Mouse (Mus musculus): Measurements from ENCODE around the gene Sfxn2. TPM values are rescaled to one million over a fixed set of nuclear protein-coding genes. Genes with fewer than 3 reads are reported as not detected.
A peak's percentile ranks its signal among the peaks of the same experiment; 100 is the strongest.

Gene Sfxn2
- polyA plus RNA-seq, 1 experiment from 2014 or later: 12.4 TPM

- Histone ChIP-seq H3K27ac (no peak overlapping the region), H3K9ac (no peak overlapping the region), H3K36me3 (ENCODE audit: poor library complexity, severe bottlenecking) (peaks cover 50% of the 10 kb centered on the region), H3K27me3 (no peaks in the 10 kb centered on the region), H3K4me2 (no peak overlapping the region), H3K9me3 (replicated peaks) (no peaks in the 10 kb centered on the region), H3K4me1 (no peaks in the 10 kb centered on the region), H3K4me3 (no peak overlapping the region)
- 60% methylated on average over 13 of the region's 13 CpGs for whole genome bisulfite sequencing
- ATAC-seq: peak; percentile 73
Observed at GRCm38 (mm10) chr19:46587823-46588508, 14.8 kb downstream of the Sfxn2 start.

GRCm38 (mm10) chr19:46591575-46591974 lies 18.4 kb downstream of the Sfxn2 start:
- Histone ChIP-seq H3K9me3 (replicated peaks) (no peaks in the 10 kb centered on the region), H3K9ac (no peak overlapping the region), H3K4me1 (no peaks in the 10 kb centered on the region), H3K4me2 (no peak overlapping the region), H3K4me3 (no peak overlapping the region), H3K36me3 (ENCODE audit: poor library complexity, severe bottlenecking) (peaks cover 56% of the 10 kb centered on the region), H3K27me3 (no peaks in the 10 kb centered on the region), H3K27ac (no peak overlapping the region)
- 83% methylated on average over 6 of the region's 6 CpGs for WGBS
- no peak for ATAC-seq

GRCm38 (mm10) chr19:46592751-46593439 lies 19.7 kb downstream of the Sfxn2 start:
- H3K36me3 ChIP-seq (ENCODE audit: poor library complexity, severe bottlenecking): peaks cover 53% of the 10 kb centered on the region
- 92% methylated on average over 9 of the region's 9 CpGs for WGBS
- no peak for ATAC-seq

GRCm38 (mm10) chr19:46598187-46598586 lies 25.0 kb downstream of the Sfxn2 start:
- H3K4me2 ChIP-seq: peak overlapping the region; percentile 51
- ATAC-seq: no peak
- 81% methylated on average over 4 of the region's 4 CpGs for WGBS
- H3K4me1 ChIP-seq: peaks cover 31% of the 10 kb centered on the region
- H3K9ac ChIP-seq: no peak overlapping the region
- no peaks in the 10 kb centered on the region for H3K27me3 ChIP-seq
- peak overlapping the region; percentile 31; the same call in 1 of the 2 replicates for H3K27ac ChIP-seq
- H3K9me3 ChIP-seq (replicated peaks): no peaks in the 10 kb centered on the region
- H3K4me3 ChIP-seq: peak overlapping the region; percentile 84
- peaks cover 23% of the 10 kb centered on the region for H3K36me3 ChIP-seq (ENCODE audit: poor library complexity, severe bottlenecking)

More at GRCm38 (mm10) chr19:46592751-46593439, 19.7 kb downstream of the Sfxn2 start:
- peaks cover under 1% of the 10 kb centered on the region; the same call in 1 of the 2 replicates for H3K4me1 ChIP-seq
- H3K4me3 ChIP-seq: no peak overlapping the region
- no peak overlapping the region for H3K9ac ChIP-seq
- no peak overlapping the region for H3K4me2 ChIP-seq
- H3K9me3 ChIP-seq (replicated peaks): no peaks in the 10 kb centered on the region
- no peaks in the 10 kb centered on the region for H3K27me3 ChIP-seq
- no peak overlapping the region for H3K27ac ChIP-seq

- Histone ChIP-seq H3K9ac (peak within 1 kb of the TSS; percentile 77), H3K4me1 (peaks cover 31% of the 10 kb centered on the region), H3K9me3 (replicated peaks) (no peaks in the 10 kb centered on the region), H3K4me3 (peak within 1 kb of the TSS; percentile 84), H3K27ac (peak within 1 kb of the TSS; percentile 36), H3K27me3 (no peaks in the 10 kb centered on the region), H3K4me2 (peak within 1 kb of the TSS; percentile 95), H3K36me3 (ENCODE audit: poor library complexity, severe bottlenecking) (peaks cover 26% of the 10 kb centered on the region)
- under 1% methylated on average over 21 of the region's 22 CpGs for WGBS
- peak; percentile 99 for ATAC-seq
Observed at GRCm38 (mm10) chr19:46598720-46599252, 25.6 kb downstream of the Sfxn2 start, which contains the start of gene Wbp1l. Gene Wbp1l (plus strand): TSS chr19:46599084.

GRCm38 (mm10) chr19:46599375-46600256 lies 26.5 kb downstream of the Sfxn2 start:
- WGBS: 19% methylated on average over 22 of the region's 22 CpGs
- peak; percentile 25 for ATAC-seq
- Histone ChIP-seq H3K9ac (peak overlapping the region; percentile 77), H3K27ac (peak overlapping the region; percentile 36; the same call in 1 of the 2 replicates), H3K4me2 (peak overlapping the region; percentile 95), H3K27me3 (no peaks in the 10 kb centered on the region), H3K9me3 (replicated peaks) (no peaks in the 10 kb centered on the region), H3K4me1 (peaks cover 31% of the 10 kb centered on the region), H3K4me3 (peak overlapping the region; percentile 84), H3K36me3 (ENCODE audit: poor library complexity, severe bottlenecking) (peaks cover 19% of the 10 kb centered on the region)

GRCm38 (mm10) chr19:46600371-46600770 lies 27.2 kb downstream of the Sfxn2 start:
- no peaks in the 10 kb centered on the region for H3K27me3 ChIP-seq
- WGBS: 84% methylated on average over 4 of the region's 4 CpGs
- H3K27ac ChIP-seq: no peak overlapping the region
- H3K4me2 ChIP-seq: peak overlapping the region; percentile 95
- peaks cover 31% of the 10 kb centered on the region for H3K4me1 ChIP-seq
- H3K9me3 ChIP-seq (replicated peaks): no peaks in the 10 kb centered on the region
- no peak for ATAC-seq
- H3K4me3 ChIP-seq: peak overlapping the region; percentile 84
- H3K9ac ChIP-seq: no peak overlapping the region
- peaks cover 15% of the 10 kb centered on the region for H3K36me3 ChIP-seq (ENCODE audit: poor library complexity, severe bottlenecking)

- Histone ChIP-seq H3K27ac (no peak overlapping the region), H3K27me3 (no peaks in the 10 kb centered on the region), H3K36me3 (ENCODE audit: poor library complexity, severe bottlenecking) (peaks cover 23% of the 10 kb centered on the region), H3K4me3 (no peak overlapping the region), H3K9me3 (replicated peaks) (no peaks in the 10 kb centered on the region), H3K9ac (no peak overlapping the region), H3K4me1 (peaks cover 31% of the 10 kb centered on the region), H3K4me2 (no peak overlapping the region)
- no peak for ATAC-seq
- WGBS: 90% methylated on average over 14 of the region's 14 CpGs
Observed at GRCm38 (mm10) chr19:46601491-46601890, 28.3 kb downstream of the Sfxn2 start.

GRCm38 (mm10) chr19:46602406-46602805 lies 29.2 kb downstream of the Sfxn2 start:
- no peak overlapping the region for H3K4me2 ChIP-seq
- 89% methylated on average over 4 of the region's 4 CpGs for WGBS
- ATAC-seq: no peak

GRCm38 (mm10) chr19:46606718-46607117 lies 33.6 kb downstream of the Sfxn2 start:
- no peak for ATAC-seq
- H3K4me3 ChIP-seq: no peak overlapping the region
- no peak overlapping the region for H3K27ac ChIP-seq
- no peaks in the 10 kb centered on the region for H3K9me3 ChIP-seq (replicated peaks)
- H3K27me3 ChIP-seq: no peaks in the 10 kb centered on the region
- peaks cover 4% of the 10 kb centered on the region for H3K4me1 ChIP-seq
- H3K9ac ChIP-seq: no peak overlapping the region
- H3K36me3 ChIP-seq (ENCODE audit: poor library complexity, severe bottlenecking): peaks cover 49% of the 10 kb centered on the region
- H3K4me2 ChIP-seq: no peak overlapping the region
- WGBS: 95% methylated on average over 13 of the region's 13 CpGs

More at GRCm38 (mm10) chr19:46602406-46602805, 29.2 kb downstream of the Sfxn2 start:
- no peaks in the 10 kb centered on the region for H3K27me3 ChIP-seq
- H3K4me3 ChIP-seq: no peak overlapping the region
- H3K4me1 ChIP-seq: peaks cover 31% of the 10 kb centered on the region
- no peak overlapping the region for H3K9ac ChIP-seq
- no peaks in the 10 kb centered on the region for H3K9me3 ChIP-seq (replicated peaks)
- H3K27ac ChIP-seq: no peak overlapping the region
- peaks cover 32% of the 10 kb centered on the region for H3K36me3 ChIP-seq (ENCODE audit: poor library complexity, severe bottlenecking)

GRCm38 (mm10) chr19:46607424-46607823 lies 34.3 kb downstream of the Sfxn2 start:
- H3K36me3 ChIP-seq (ENCODE audit: poor library complexity, severe bottlenecking): peaks cover 49% of the 10 kb centered on the region
- no peaks in the 10 kb centered on the region for H3K9me3 ChIP-seq (replicated peaks)
- no peak overlapping the region for H3K9ac ChIP-seq
- no peak for ATAC-seq
- H3K4me2 ChIP-seq: no peak overlapping the region
- peaks cover 2% of the 10 kb centered on the region for H3K4me1 ChIP-seq
- H3K27ac ChIP-seq: no peak overlapping the region
- no peaks in the 10 kb centered on the region for H3K27me3 ChIP-seq
- 80% methylated on average over 7 of the region's 7 CpGs for WGBS
- no peak overlapping the region for H3K4me3 ChIP-seq
